Mouse (Mus musculus) hindbrain, postnatal 0 days (tissue): ENCODE measurements around the gene Maco1. TPM values are rescaled to one million over a fixed set of nuclear protein-coding genes. Genes with fewer than 3 reads are reported as not detected.

ENCODE experiments used
- ATAC-seq: fragments of 200-750 bp; cut with Nextera tagmentation; 2 replicates; pipeline ENCODE4 v1.8.0; 2017; ENCODE audit warnings: mild to moderate bottlenecking, moderate TSS enrichment, moderate library complexity
- DNase-seq: peaks from one replicate; pipeline ENCODE4 v3.0.0-alpha.2; 2015; ENCODE audit warnings: low spot score
- H3K27ac ChIP-seq: fragments of 300-500 bp; sonication (generic); 2 replicates; pipeline ENCODE4 v1.5.1; 2014; ENCODE audit warnings: mild to moderate bottlenecking
- H3K27me3 ChIP-seq: fragments of 300-500 bp; sonication (generic); 2 replicates; pipeline ENCODE4 v1.6.1; 2014; ENCODE audit warnings: low read length, mixed read lengths; ENCODE audit not compliant: insufficient read depth
- H3K36me3 ChIP-seq: fragments of 300-500 bp; sonication (generic); 2 replicates; pipeline ENCODE4 v1.6.1; 2014; ENCODE audit warnings: low read length, mixed read lengths; ENCODE audit not compliant: insufficient read depth
- H3K4me1 ChIP-seq: fragments of 300-500 bp; sonication (generic); 2 replicates; pipeline ENCODE4 v1.6.1; 2014; ENCODE audit warnings: antibody characterized with exemption, low read length, mixed read lengths; ENCODE audit not compliant: insufficient read depth
- H3K4me2 ChIP-seq: fragments of 300-500 bp; sonication (generic); 2 replicates; pipeline ENCODE4 v1.6.1; 2014; ENCODE audit warnings: low read depth, mild to moderate bottlenecking, low read length, moderate library complexity, mixed read lengths
- H3K4me3 ChIP-seq: fragments of 300-500 bp; sonication (generic); 2 replicates; pipeline ENCODE4 v1.5.1; 2014; ENCODE audit warnings: low read length
- H3K9ac ChIP-seq: fragments of 300-500 bp; sonication (generic); replicated peaks from 2 replicates; pipeline ENCODE4 v1.6.1; 2014; ENCODE audit warnings: mild to moderate bottlenecking, low read length, moderate library complexity, mixed read lengths
- H3K9me3 ChIP-seq: fragments of 300-500 bp; sonication (generic); 2 replicates; pipeline ENCODE4 v1.6.1; 2016; ENCODE audit warnings: low read length, mixed read lengths
- CTCF ChIP-seq: IDR thresholded peaks from 2 replicates; pipeline ENCODE4 v1.5.1; 2016; ENCODE audit warnings: antibody characterized with exemption, control low read depth, low read depth
- whole genome bisulfite sequencing: fragments of 180-500 bp; shearing (Covaris S2); extraction: QIAGEN DNeasy Blood & Tissue Kit; methylation state at CpG from one replicate; pipeline ENCODE4 v1.1.7; 2014; 5-methylcytosine and 5-hydroxymethylcytosine counted together
- polyA plus RNA-seq: library from polyadenylated mRNA; unstranded; fragments of >200 nt; fragmentation: Nextera tagmentation; extraction: Ambion mirVana; gene quantifications from 2 replicates; pipeline ENCODE4 v1.2.1, GENCODE M21; 2015
- total RNA-seq: library from RNA; depleted of rRNA; stranded (reverse); fragments of >200 nt; gene quantifications from 2 replicates; pipeline ENCODE4 v1.2.3, GENCODE M21; 2014; rRNA removed

Gene Maco1
- 43.6 and 45.5 TPM in 2 replicates for total RNA-seq
- 68.9 and 70.3 TPM in 2 replicates for polyA plus RNA-seq

GRCm38 (mm10) chr4:134853259-134853636 lies at the start of gene Maco1:
Gene Maco1 (minus strand): TSS chr4:134853345.
- peak within 1 kb of the TSS; percentile 98 for H3K4me3 ChIP-seq
- under 1% methylated on average over 37 of the region's 38 CpGs for WGBS
- no peak for TF ChIP-seq CTCF
- H3K4me2 ChIP-seq, result peak within 1 kb of the TSS; percentile 82
- H3K27ac ChIP-seq, result peak within 1 kb of the TSS; percentile 99
- no peaks in the 10 kb centered on the region for H3K9me3 ChIP-seq
- no peaks in the 10 kb centered on the region for H3K36me3 ChIP-seq
- DNase-seq (peak; percentile 99), ATAC-seq (peak; percentile 96)
- H3K4me1 ChIP-seq, result peaks cover 18% of the 10 kb centered on the region
- peak within 1 kb of the TSS; percentile 94 for H3K9ac ChIP-seq
- H3K27me3 ChIP-seq, result no peaks in the 10 kb centered on the region

GRCm38 (mm10) chr4:134901126-134901525 lies 48.0 kb upstream of the Maco1 start:
- Histone ChIP-seq H3K27me3 (no peaks in the 10 kb centered on the region), H3K9me3 (no peaks in the 10 kb centered on the region), H3K36me3 (peaks cover 81% of the 10 kb centered on the region), H3K4me2 (no peak overlapping the region), H3K4me3 (no peak overlapping the region), H3K9ac (no peak overlapping the region), H3K27ac (no peak overlapping the region), H3K4me1 (no peaks in the 10 kb centered on the region)
- DNase-seq (no peak), ATAC-seq (no peak)
- 95% methylated on average over 8 of the region's 8 CpGs for WGBS
- no peak for TF ChIP-seq CTCF

- Histone ChIP-seq H3K4me1 (no peaks in the 10 kb centered on the region), H3K9ac (no peak overlapping the region), H3K27ac (no peak overlapping the region), H3K27me3 (no peaks in the 10 kb centered on the region), H3K4me2 (no peak overlapping the region), H3K36me3 (peaks cover 50% of the 10 kb centered on the region), H3K4me3 (no peak overlapping the region), H3K9me3 (no peaks in the 10 kb centered on the region)
- DNase-seq (no peak), ATAC-seq (no peak)
- no peak for TF ChIP-seq CTCF
- 82% methylated on average over 6 of the region's 6 CpGs for WGBS
Observed at GRCm38 (mm10) chr4:134897256-134897655, 44.1 kb upstream of the Maco1 start.

GRCm38 (mm10) chr4:134892096-134892495 lies 39.0 kb upstream of the Maco1 start:
- no peak overlapping the region for H3K27ac ChIP-seq
- H3K4me1 ChIP-seq, result no peaks in the 10 kb centered on the region
- no peak for ATAC-seq
- H3K9me3 ChIP-seq, result no peaks in the 10 kb centered on the region
- no peaks in the 10 kb centered on the region for H3K27me3 ChIP-seq
- no peak overlapping the region for H3K9ac ChIP-seq
- 67% methylated on average over 6 of the region's 6 CpGs for WGBS
- peaks cover 13% of the 10 kb centered on the region for H3K36me3 ChIP-seq
- DNase-seq, result peak; percentile 9
- TF ChIP-seq CTCF, result peak; percentile 27; the same call in 1 of the 2 replicates
- no peak overlapping the region for H3K4me3 ChIP-seq
- no peak overlapping the region for H3K4me2 ChIP-seq

- H3K27ac ChIP-seq, result no peak overlapping the region
- ATAC-seq (no peak), DNase-seq (no peak)
- H3K27me3 ChIP-seq, result no peaks in the 10 kb centered on the region
- TF ChIP-seq CTCF, result no peak
- H3K4me1 ChIP-seq, result peaks cover 5% of the 10 kb centered on the region; the same call in 1 of the 2 replicates
- H3K4me3 ChIP-seq, result no peak overlapping the region
- H3K4me2 ChIP-seq, result no peak overlapping the region
- H3K9me3 ChIP-seq, result no peaks in the 10 kb centered on the region
- 85% methylated on average over 4 of the region's 4 CpGs for WGBS
- no peak overlapping the region for H3K9ac ChIP-seq
- H3K36me3 ChIP-seq, result no peaks in the 10 kb centered on the region
Observed at GRCm38 (mm10) chr4:134884364-134884763, 31.2 kb upstream of the Maco1 start.

- Histone ChIP-seq H3K4me3 (no peak overlapping the region), H3K9me3 (no peaks in the 10 kb centered on the region), H3K27me3 (no peaks in the 10 kb centered on the region), H3K4me2 (no peak overlapping the region), H3K27ac (no peak overlapping the region), H3K9ac (no peak overlapping the region), H3K4me1 (peaks cover 5% of the 10 kb centered on the region; the same call in 1 of the 2 replicates), H3K36me3 (no peaks in the 10 kb centered on the region)
- 87% methylated on average over 10 of the region's 10 CpGs for WGBS
- no peak for TF ChIP-seq CTCF
- ATAC-seq (no peak), DNase-seq (no peak)
Observed at GRCm38 (mm10) chr4:134883808-134884207, 30.7 kb upstream of the Maco1 start.

GRCm38 (mm10) chr4:134883266-134883665 lies 30.1 kb upstream of the Maco1 start:
- no peak overlapping the region for H3K9ac ChIP-seq
- no peak overlapping the region for H3K4me3 ChIP-seq
- no peak overlapping the region for H3K4me2 ChIP-seq
- DNase-seq, result peak; percentile 13
- no peaks in the 10 kb centered on the region for H3K27me3 ChIP-seq
- no peak for ATAC-seq
- WGBS, result 38% methylated on average over 7 of the region's 7 CpGs
- H3K4me1 ChIP-seq, result peaks cover 5% of the 10 kb centered on the region; the same call in 1 of the 2 replicates
- H3K27ac ChIP-seq, result no peak overlapping the region
- no peaks in the 10 kb centered on the region for H3K9me3 ChIP-seq
- no peaks in the 10 kb centered on the region for H3K36me3 ChIP-seq
- TF ChIP-seq CTCF, result peak; percentile 57
